Mouse (Mus musculus) liver, postnatal 0 days (tissue): ENCODE results near the gene Cd80.

Experiments
- CTCF ChIP-seq: sonication (generic); IDR thresholded peaks from 2 replicates; pipeline ENCODE4 v1.5.1; 2016; ENCODE audit warnings: antibody characterized with exemption, low read depth
- EP300 ChIP-seq: IDR thresholded peaks from 2 replicates; pipeline ENCODE4 v1.6.1; 2016; ENCODE audit warnings: antibody characterized with exemption, low read depth, mild to moderate bottlenecking

DNA sequence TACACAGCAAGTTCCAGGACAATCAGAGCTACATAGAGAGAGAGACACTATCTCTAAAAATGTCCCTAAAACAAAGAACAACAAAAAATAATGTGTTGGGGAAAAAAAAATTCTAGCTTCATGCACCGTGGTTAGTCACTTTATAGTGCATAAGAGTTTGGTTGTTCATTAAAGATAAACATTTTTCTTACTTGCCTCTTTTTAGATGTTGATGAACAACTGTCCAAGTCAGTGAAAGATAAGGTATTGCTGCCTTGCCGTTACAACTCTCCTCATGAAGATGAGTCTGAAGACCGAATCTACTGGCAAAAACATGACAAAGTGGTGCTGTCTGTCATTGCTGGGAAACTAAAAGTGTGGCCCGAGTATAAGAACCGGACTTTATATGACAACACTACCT is 18.3 kb downstream of the Cd80 start:
- no peak for TF ChIP-seq CTCF
- TF ChIP-seq EP300: 0 out of 2 replicates have a peak, but pooled peaks have one; percentile 9
